Mouse (Mus musculus): ENCODE results near the gene Col5a2. TPM values are rescaled to one million over a fixed set of nuclear protein-coding genes. Genes with fewer than 3 reads are reported as not detected.
"Not testable (repeated sequence)": the region's sequence is repeated elsewhere in the genome, so short reads cannot be mapped to it uniquely, and the experiment has no call there.

Col5a2 gene
- polyA plus RNA-seq (2014; fragmentation: Nextera tagmentation; extraction: Ambion mirVana), result 4.7 and 12.4 TPM in 2 replicates

- peak; percentile 57 for DNase-seq
Observed at GRCm38 (mm10) chr1:45502865-45503332, at the start of gene Col5a2. Gene Col5a2, minus strand, starts transcription at chr1:45503282.

GRCm38 (mm10) chr1:45550531-45550930, 47.4 kb upstream of the Col5a2 start:
- no peak overlapping the region for H3K27ac ChIP-seq (replicated peaks; ENCODE audit: low read depth, low read length)
- WGBS, result 90% methylated on average over 4 of the region's 4 CpGs
- no peak overlapping the region for H3K9ac ChIP-seq (replicated peaks; ENCODE audit: low read length)
- H3K4me2 ChIP-seq (ENCODE audit: low read length), result no peak overlapping the region
- no peaks in the 10 kb centered on the region for H3K4me1 ChIP-seq (ENCODE audit: control insufficient read depth, insufficient read depth, low read length)
- H3K4me3 ChIP-seq (replicated peaks; ENCODE audit: low read depth, low read length), result no peak overlapping the region
- H3K9me3 ChIP-seq (ENCODE audit: control insufficient read depth, low read length), result no peaks in the 10 kb centered on the region
- H3K27me3 ChIP-seq (ENCODE audit: control insufficient read depth, insufficient read depth, low read length), result no peaks in the 10 kb centered on the region
- no peaks in the 10 kb centered on the region for H3K36me3 ChIP-seq (ENCODE audit: control insufficient read depth, insufficient read depth, low read length)
- no peak for DNase-seq
- ATAC-seq (ENCODE audit: low FRiP score, low TSS enrichment), result no peak

More at GRCm38 (mm10) chr1:45502865-45503332, at the start of gene Col5a2:
- H3K4me1 ChIP-seq (ENCODE audit: control insufficient read depth, insufficient read depth, low read length), result peaks cover 4% of the 10 kb centered on the region; the same call in 1 of the 2 replicates
- no peaks in the 10 kb centered on the region for H3K36me3 ChIP-seq (ENCODE audit: control insufficient read depth, insufficient read depth, low read length)
- H3K4me2 ChIP-seq (ENCODE audit: low read length), result peak within 1 kb of the TSS; percentile 57
- H3K27ac ChIP-seq (replicated peaks; ENCODE audit: low read depth, low read length), result no peak within 1 kb of the TSS; the same call in 1 of the 2 replicates
- no peaks in the 10 kb centered on the region for H3K27me3 ChIP-seq (ENCODE audit: control insufficient read depth, insufficient read depth, low read length)
- H3K9ac ChIP-seq (replicated peaks; ENCODE audit: low read length), result peak within 1 kb of the TSS; percentile 26; the same call in 1 of the 2 replicates
- H3K9me3 ChIP-seq (ENCODE audit: control insufficient read depth, low read length), result no peaks in the 10 kb centered on the region
- ATAC-seq (ENCODE audit: low FRiP score, low TSS enrichment), result 0 out of 2 replicates have a peak, but pooled peaks have one; percentile 13
- 50% methylated on average over 12 of the region's 12 CpGs for WGBS
- peak within 1 kb of the TSS; percentile 35 for H3K4me3 ChIP-seq (replicated peaks; ENCODE audit: low read depth, low read length)

- Histone ChIP-seq H3K4me3 (replicated peaks; ENCODE audit: low read depth, low read length) (no peak overlapping the region), H3K9ac (replicated peaks; ENCODE audit: low read length) (no peak overlapping the region), H3K4me1 (ENCODE audit: control insufficient read depth, insufficient read depth, low read length) (no peaks in the 10 kb centered on the region), H3K27ac (replicated peaks; ENCODE audit: low read depth, low read length) (no peak overlapping the region), H3K36me3 (ENCODE audit: control insufficient read depth, insufficient read depth, low read length) (no peaks in the 10 kb centered on the region), H3K9me3 (ENCODE audit: control insufficient read depth, low read length) (no peaks in the 10 kb centered on the region), H3K27me3 (ENCODE audit: control insufficient read depth, insufficient read depth, low read length) (no peaks in the 10 kb centered on the region), H3K4me2 (ENCODE audit: low read length) (no peak overlapping the region)
- DNase-seq (no peak), ATAC-seq (ENCODE audit: low FRiP score, low TSS enrichment) (no peak)
- 70% methylated on average over 1 of the region's 1 CpGs for WGBS
Observed at GRCm38 (mm10) chr1:45541888-45542287, 38.8 kb upstream of the Col5a2 start.

GRCm38 (mm10) chr1:45541161-45541560, 38.1 kb upstream of the Col5a2 start:
- Histone ChIP-seq H3K4me1 (ENCODE audit: control insufficient read depth, insufficient read depth, low read length) (no peaks in the 10 kb centered on the region), H3K27ac (replicated peaks; ENCODE audit: low read depth, low read length) (no peak overlapping the region), H3K4me2 (ENCODE audit: low read length) (no peak overlapping the region), H3K4me3 (replicated peaks; ENCODE audit: low read depth, low read length) (no peak overlapping the region), H3K9me3 (ENCODE audit: control insufficient read depth, low read length) (no peaks in the 10 kb centered on the region), H3K9ac (replicated peaks; ENCODE audit: low read length) (no peak overlapping the region), H3K36me3 (ENCODE audit: control insufficient read depth, insufficient read depth, low read length) (no peaks in the 10 kb centered on the region), H3K27me3 (ENCODE audit: control insufficient read depth, insufficient read depth, low read length) (no peaks in the 10 kb centered on the region)
- 90% methylated on average over 2 of the region's 2 CpGs for WGBS
- DNase-seq (no peak), ATAC-seq (ENCODE audit: low FRiP score, low TSS enrichment) (no peak)

GRCm38 (mm10) chr1:45531486-45531885, 28.4 kb upstream of the Col5a2 start:
- no peak overlapping the region for H3K27ac ChIP-seq (replicated peaks; ENCODE audit: low read depth, low read length)
- no peak overlapping the region for H3K4me3 ChIP-seq (replicated peaks; ENCODE audit: low read depth, low read length)
- H3K27me3 ChIP-seq (ENCODE audit: control insufficient read depth, insufficient read depth, low read length), result no peaks in the 10 kb centered on the region
- no peak overlapping the region for H3K4me2 ChIP-seq (ENCODE audit: low read length)
- WGBS, result 95% methylated on average over 2 of the region's 2 CpGs
- H3K36me3 ChIP-seq (ENCODE audit: control insufficient read depth, insufficient read depth, low read length), result no peaks in the 10 kb centered on the region
- H3K9me3 ChIP-seq (ENCODE audit: control insufficient read depth, low read length), result no peaks in the 10 kb centered on the region
- DNase-seq (no peak), ATAC-seq (ENCODE audit: low FRiP score, low TSS enrichment) (no peak)
- no peaks in the 10 kb centered on the region for H3K4me1 ChIP-seq (ENCODE audit: control insufficient read depth, insufficient read depth, low read length)
- H3K9ac ChIP-seq (replicated peaks; ENCODE audit: low read length), result no peak overlapping the region

- not testable (repeated sequence) for H3K4me1 ChIP-seq (ENCODE audit: control insufficient read depth, insufficient read depth, low read length); H3K9ac ChIP-seq (replicated peaks; ENCODE audit: low read length); H3K4me3 ChIP-seq (replicated peaks; ENCODE audit: low read depth, low read length); H3K27ac ChIP-seq (replicated peaks; ENCODE audit: low read depth, low read length); DNase-seq; ATAC-seq (ENCODE audit: low FRiP score, low TSS enrichment); H3K27me3 ChIP-seq (ENCODE audit: control insufficient read depth, insufficient read depth, low read length); H3K36me3 ChIP-seq (ENCODE audit: control insufficient read depth, insufficient read depth, low read length); H3K4me2 ChIP-seq (ENCODE audit: low read length); H3K9me3 ChIP-seq (ENCODE audit: control insufficient read depth, low read length)
Observed at GRCm38 (mm10) chr1:45527476-45527875, 24.4 kb upstream of the Col5a2 start.

- Histone ChIP-seq H3K9me3 (ENCODE audit: control insufficient read depth, low read length) (no peaks in the 10 kb centered on the region), H3K4me2 (ENCODE audit: low read length) (no peak overlapping the region), H3K4me1 (ENCODE audit: control insufficient read depth, insufficient read depth, low read length) (no peaks in the 10 kb centered on the region), H3K4me3 (replicated peaks; ENCODE audit: low read depth, low read length) (no peak overlapping the region), H3K27ac (replicated peaks; ENCODE audit: low read depth, low read length) (no peak overlapping the region), H3K36me3 (ENCODE audit: control insufficient read depth, insufficient read depth, low read length) (no peaks in the 10 kb centered on the region), H3K9ac (replicated peaks; ENCODE audit: low read length) (no peak overlapping the region), H3K27me3 (ENCODE audit: control insufficient read depth, insufficient read depth, low read length) (no peaks in the 10 kb centered on the region)
- WGBS, result 93% methylated on average over 3 of the region's 3 CpGs
- DNase-seq (no peak), ATAC-seq (ENCODE audit: low FRiP score, low TSS enrichment) (no peak)
Observed at GRCm38 (mm10) chr1:45523601-45524000, 20.5 kb upstream of the Col5a2 start.

GRCm38 (mm10) chr1:45521486-45521885, 18.4 kb upstream of the Col5a2 start:
- no peaks in the 10 kb centered on the region for H3K4me1 ChIP-seq (ENCODE audit: control insufficient read depth, insufficient read depth, low read length)
- H3K9me3 ChIP-seq (ENCODE audit: control insufficient read depth, low read length), result no peaks in the 10 kb centered on the region
- WGBS, result 84% methylated on average over 2 of the region's 2 CpGs
- no peak overlapping the region for H3K27ac ChIP-seq (replicated peaks; ENCODE audit: low read depth, low read length)
- H3K36me3 ChIP-seq (ENCODE audit: control insufficient read depth, insufficient read depth, low read length), result no peaks in the 10 kb centered on the region
- H3K27me3 ChIP-seq (ENCODE audit: control insufficient read depth, insufficient read depth, low read length), result no peaks in the 10 kb centered on the region
- ATAC-seq (ENCODE audit: low FRiP score, low TSS enrichment), result no peak
- H3K9ac ChIP-seq (replicated peaks; ENCODE audit: low read length), result no peak overlapping the region
- no peak overlapping the region for H3K4me2 ChIP-seq (ENCODE audit: low read length)
- H3K4me3 ChIP-seq (replicated peaks; ENCODE audit: low read depth, low read length), result no peak overlapping the region
- DNase-seq, result no peak

- H3K27me3 ChIP-seq (ENCODE audit: control insufficient read depth, insufficient read depth, low read length), result no peaks in the 10 kb centered on the region
- DNase-seq (peak; percentile 49), ATAC-seq (ENCODE audit: low FRiP score, low TSS enrichment) (0 out of 2 replicates have a peak, but pooled peaks have one; percentile 26)
- H3K4me2 ChIP-seq (ENCODE audit: low read length), result peak overlapping the region; percentile 57
- no peaks in the 10 kb centered on the region for H3K9me3 ChIP-seq (ENCODE audit: control insufficient read depth, low read length)
- WGBS, result 15% methylated on average over 11 of the region's 11 CpGs
- H3K4me1 ChIP-seq (ENCODE audit: control insufficient read depth, insufficient read depth, low read length), result peaks cover 4% of the 10 kb centered on the region; the same call in 1 of the 2 replicates
- peak overlapping the region; percentile 35 for H3K4me3 ChIP-seq (replicated peaks; ENCODE audit: low read depth, low read length)
- no peaks in the 10 kb centered on the region for H3K36me3 ChIP-seq (ENCODE audit: control insufficient read depth, insufficient read depth, low read length)
- H3K27ac ChIP-seq (replicated peaks; ENCODE audit: low read depth, low read length), result no peak overlapping the region; the same call in 1 of the 2 replicates
- peak overlapping the region; percentile 26; the same call in 1 of the 2 replicates for H3K9ac ChIP-seq (replicated peaks; ENCODE audit: low read length)
Observed at GRCm38 (mm10) chr1:45502241-45502741, 791 bp downstream of the Col5a2 start.

Measured in midbrain, embryonic 14.5 days (tissue).